Mouse (Mus musculus) adrenal gland, adult 18-20 months (tissue): ENCODE measurements at regions not wholly inside any gene's neighbourhood (a gene's known extent, or its start where the extent isn't known, plus 50 kb on each side); places are given as distances from the start of the nearest gene placed in this dataset.
A peak's percentile ranks its signal among the peaks of the same experiment; 100 is the strongest.

Source experiments
- DNase-seq, 2 experiments: peaks; one replicate each; pipeline ENCODE4 v3.0.0; 2021 to 2022; ENCODE audit warnings: low spot score in 2 of 2

DNA sequence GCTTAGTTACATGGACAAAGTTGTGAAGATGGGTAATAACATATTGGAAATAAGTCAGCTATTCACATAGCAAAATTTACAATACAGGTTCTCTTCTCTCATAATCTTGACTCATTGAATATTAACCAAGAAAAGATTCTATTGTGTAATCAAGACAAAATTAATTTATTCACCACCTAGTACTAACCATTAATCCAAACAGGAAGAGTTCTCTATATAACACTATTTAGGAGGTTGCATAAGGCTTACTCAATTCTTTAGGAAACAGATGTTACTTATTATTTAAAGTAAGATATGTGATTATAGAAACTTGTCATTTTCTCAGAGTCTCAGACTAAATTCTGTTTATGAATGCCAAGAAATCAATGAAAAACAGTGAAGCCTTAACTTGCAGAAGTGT lies 600.4 kb upstream of the Tusc1 start:
- no peak for DNase-seq

DNA sequence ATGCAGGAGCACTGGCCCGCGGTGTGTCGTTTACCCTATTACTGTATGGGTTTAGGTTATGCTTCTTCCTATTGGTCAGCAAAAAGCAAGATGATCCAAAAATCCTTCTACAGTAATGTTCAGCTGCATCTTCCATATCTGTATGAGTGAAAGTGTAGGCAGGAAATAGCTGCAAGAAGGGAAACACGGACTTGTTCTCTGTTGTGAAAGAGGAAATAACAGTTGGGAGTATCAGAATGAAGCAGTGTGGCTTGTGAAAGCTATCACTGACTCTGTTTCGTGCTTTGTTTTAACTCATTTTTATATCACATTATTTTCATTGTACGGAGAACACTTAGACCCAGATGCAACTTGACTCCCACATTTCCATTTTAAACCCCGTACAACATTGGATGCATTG lies 591.8 kb upstream of the Tusc1 start:
- no peak for DNase-seq

DNA sequence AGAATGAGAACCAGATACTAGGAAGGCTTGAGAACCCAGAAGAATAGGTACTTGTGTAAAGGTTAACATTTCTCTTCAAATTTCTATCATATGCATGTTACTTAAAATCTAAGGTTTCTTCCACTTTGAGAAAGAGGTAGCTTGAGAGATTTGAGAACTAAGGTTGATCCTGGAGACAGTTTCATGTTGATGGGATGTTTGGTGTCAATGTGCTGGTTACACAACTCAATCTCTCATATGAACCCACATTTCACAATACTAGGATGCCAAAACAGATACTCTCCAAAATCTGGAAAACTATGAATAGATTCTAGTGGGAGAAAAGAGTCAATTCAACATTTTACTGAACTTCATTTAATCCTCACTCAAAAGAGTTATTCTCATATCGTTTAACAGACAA lies 589.1 kb upstream of the Tusc1 start:
- no peak for DNase-seq

DNA sequence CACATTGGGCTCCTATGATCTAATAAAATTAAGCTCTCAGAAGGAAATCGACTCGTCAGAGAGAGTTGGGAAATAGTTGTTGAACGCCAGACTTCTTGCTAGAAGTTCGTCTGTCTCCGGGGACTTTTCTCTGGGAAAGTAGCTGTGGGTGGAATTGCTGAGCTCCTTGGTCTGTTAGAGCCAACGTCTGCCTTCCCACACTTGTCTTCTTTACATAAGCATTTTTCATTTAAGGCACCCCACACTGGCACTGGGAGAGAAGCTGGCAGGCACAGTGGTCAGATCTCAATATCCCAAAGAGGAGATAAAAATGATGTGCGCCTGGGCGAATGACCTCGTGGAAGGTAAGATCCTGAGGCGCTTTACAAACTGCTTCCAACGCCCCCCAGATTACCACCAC lies 551.3 kb upstream of the Tusc1 start:
- DNase-seq = no peak

DNA sequence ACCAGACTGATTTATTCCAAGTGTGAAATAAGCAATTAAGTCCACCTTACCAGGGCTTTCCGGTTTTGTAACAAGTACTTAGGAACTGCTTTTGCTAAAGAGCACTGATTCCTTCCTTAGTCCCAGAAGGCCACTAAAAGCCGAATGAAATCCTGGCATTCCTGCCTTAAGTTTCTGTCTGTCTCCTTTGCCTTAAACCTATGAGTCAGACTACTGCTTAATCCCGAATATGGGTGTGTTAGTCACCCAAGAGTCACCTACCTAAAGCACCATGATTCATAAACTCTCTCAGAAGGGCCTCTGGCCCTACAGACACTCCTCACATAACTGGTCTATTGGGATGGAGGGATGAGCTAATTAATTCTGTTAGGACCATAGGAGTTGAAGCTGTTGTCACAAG lies 546.0 kb upstream of the Tusc1 start:
- no peak for DNase-seq

DNA sequence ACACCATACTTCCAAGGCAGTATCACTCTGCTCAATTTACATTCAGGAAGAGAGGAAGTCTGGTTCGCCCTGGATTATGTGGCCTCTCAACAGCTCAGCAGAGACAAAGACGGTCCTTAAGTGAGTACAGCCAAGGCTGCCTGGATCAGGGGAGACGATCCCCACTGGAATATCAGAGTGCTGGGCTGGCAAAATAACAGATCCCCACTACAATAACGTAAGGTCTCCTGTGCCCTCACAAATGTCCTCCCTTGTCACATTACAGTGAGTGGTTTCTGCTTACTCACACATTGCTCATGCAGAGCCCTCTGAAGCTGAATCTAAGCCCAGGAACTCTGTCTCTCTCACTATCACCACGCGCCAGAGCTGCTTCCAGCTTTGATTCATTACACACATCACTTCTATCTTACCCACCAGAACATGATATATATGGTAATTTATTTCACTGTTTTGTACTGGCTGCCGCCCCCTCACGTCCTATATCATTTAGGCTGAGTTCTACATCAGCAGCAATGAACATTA lies 544.1 kb upstream of the Tusc1 start:
- DNase-seq = peak in 1 of 2 experiments; percentile 18

DNA sequence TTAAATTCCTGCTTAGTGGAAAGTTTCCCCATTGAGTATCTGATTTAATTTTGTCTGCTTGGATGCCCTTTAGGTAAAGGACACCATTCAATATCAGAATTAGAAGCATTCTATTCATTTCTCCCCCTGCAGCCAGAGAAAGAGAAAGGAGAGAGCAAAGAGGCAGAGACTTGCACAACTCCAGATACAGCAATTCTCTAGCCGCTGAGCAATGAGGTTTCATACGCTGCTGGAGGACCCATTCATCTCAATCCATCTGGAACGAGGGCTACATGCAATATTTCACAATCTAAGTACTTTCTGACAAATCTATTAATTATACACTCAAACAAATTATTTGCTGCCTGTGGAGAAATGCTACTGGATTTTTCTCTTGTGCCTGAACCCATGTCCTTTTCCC lies 538.0 kb upstream of the Tusc1 start:
- no peak for DNase-seq

DNA sequence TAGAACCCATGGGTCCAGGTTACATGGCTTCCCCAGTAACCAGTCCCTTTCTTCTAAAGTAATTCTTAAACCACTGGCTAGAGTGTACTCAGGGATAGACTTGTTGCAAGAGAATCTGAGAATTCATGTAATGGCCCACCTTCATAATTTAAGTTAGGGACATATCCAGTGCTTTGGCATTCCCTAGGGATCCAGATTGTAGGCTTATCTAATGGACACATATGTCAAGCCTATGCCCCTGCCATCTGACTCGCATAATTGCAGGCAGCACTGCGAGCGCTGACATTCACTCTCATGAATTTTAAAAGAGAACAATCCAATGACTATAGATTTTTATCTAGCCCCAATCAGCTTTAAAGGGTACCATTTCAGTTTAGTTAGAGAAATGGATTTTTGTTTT lies 518.1 kb upstream of the Tusc1 start:
- DNase-seq = no peak

DNA sequence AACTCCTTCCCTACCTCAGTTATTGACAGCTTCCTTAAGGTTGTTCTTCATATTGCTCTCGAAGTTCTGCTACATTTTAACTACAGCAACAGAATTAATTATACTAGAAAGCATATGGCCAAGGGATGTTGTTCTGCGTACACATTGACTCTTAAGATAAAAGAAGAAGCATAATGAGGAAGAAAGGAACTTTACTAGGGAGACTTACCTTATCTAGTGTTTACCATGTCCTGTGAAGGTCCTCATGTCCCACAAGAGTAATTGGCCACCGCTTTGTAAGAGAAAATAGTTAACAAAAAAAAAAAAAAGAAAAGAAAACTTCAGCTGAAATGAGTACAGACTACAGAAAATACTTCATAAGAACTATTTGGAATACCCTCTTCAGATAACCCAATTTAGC lies 513.9 kb upstream of the Tusc1 start:
- DNase-seq = no peak

DNA sequence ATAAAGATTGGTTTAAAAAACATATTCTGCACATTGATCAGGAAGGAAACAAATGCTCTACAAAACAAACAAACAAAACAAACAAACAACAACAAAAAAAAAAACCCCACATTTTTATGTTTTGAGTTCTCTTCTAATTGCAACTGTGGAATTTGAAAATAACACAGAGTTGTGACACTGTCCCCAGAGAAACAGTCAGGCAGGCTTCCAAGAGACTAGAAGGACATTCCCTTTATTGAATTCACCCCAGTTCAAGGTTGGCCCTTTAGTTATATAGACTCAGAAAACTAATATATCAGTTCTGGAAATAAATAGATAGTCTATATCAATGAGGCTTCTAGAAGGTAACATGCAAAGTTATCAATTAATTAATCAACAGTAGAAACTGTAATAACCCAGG lies 495.4 kb upstream of the Tusc1 start:
- peak in 1 of 2 experiments; percentile 17 for DNase-seq

DNA sequence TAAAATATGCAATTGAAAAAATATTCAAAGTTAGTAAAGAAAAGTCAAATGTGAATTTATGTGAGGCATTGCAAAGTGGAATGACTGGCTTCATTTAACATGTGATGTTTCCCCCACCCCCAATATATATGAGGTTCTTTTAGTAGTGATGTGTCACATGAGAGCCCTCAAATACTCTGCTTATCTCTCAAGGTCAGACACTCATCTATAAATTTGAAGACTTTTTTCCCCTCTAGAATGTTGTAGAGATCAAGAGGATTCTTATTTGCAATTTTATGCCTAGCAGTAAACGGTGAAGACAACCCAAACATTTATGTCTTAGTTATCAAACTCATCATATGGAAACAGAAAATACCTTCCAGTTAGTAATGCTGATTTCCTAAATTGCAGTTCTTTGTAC lies 457.8 kb upstream of the Tusc1 start:
- no peak for DNase-seq

DNA sequence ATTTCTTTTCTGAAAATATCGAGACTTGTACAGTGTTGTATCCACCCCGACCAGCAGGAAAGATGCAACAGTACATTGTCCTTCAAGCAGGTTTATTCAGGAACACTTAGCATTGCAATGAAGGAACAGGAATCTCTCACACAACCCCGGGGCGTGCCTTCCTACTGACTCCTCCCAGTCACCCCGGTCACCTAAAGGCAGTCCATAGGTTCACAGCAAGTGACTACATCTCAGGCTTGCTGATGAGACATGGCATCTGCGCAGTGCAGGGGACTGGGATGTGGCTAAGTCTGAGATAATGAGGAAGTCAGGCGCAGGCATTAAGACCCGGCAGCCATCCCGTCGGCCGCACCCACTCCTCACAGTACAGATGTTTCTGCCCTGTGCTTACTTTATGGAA lies 454.8 kb upstream of the Tusc1 start:
- no peak for DNase-seq

DNA sequence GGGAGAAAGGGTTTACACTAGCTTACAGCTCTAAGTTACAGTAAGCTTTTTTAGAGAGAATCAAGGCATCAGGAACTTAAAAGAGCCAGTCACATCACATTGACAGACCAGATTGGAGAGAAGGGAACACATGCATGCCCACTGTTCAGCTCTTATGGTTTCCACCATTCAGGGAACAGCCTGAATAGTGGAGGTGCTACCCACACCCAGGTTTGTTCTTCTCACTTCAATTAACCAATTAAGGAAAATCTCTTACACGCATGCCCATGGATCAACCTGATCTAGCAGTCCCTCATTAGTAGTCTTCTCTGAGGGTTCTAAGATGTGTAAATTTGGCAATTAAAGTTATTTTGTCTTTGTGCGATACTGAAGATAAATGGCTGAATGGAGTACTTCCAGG lies 419.2 kb upstream of the Tusc1 start:
- DNase-seq = no peak

DNA sequence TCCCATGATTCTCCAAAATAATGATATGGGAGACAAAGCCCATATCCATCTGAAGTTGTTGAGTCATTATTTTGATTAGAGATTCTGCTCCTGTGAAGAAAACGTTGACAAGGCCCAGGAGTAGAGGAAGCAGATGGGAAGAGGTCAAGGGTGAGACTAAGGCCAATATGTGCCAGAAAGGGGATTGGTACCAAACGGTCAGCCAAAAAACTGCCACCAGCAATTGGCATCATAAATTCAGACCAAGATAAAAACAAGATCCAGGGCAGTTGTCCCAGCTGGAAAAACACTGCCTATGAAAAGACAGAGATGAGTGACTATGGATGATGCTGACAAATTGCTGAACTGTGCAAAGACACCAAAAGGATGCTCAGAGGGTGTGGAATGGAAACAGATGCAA lies 411.0 kb upstream of the Tusc1 start:
- peak in 1 of 2 experiments; percentile 11 for DNase-seq

DNA sequence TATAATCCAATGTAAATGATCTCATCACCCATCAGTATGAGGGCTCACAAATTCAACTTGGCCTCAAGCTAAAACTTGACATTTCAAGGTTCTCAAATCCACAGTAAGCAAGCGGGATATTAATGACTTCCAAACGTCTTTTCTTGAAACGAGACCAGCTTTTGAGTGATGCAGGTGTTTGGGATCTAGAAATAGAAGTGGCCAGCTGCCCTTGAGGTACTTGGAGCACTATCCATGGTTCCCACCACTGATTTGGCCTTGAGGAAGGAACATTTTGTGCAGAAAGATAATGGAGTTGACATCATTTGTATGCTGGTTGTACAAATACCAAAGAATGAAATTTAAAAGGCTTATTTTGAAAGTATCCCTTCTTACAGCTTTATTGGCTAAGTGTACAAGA lies 378.4 kb upstream of the Tusc1 start:
- DNase-seq = no peak

DNA sequence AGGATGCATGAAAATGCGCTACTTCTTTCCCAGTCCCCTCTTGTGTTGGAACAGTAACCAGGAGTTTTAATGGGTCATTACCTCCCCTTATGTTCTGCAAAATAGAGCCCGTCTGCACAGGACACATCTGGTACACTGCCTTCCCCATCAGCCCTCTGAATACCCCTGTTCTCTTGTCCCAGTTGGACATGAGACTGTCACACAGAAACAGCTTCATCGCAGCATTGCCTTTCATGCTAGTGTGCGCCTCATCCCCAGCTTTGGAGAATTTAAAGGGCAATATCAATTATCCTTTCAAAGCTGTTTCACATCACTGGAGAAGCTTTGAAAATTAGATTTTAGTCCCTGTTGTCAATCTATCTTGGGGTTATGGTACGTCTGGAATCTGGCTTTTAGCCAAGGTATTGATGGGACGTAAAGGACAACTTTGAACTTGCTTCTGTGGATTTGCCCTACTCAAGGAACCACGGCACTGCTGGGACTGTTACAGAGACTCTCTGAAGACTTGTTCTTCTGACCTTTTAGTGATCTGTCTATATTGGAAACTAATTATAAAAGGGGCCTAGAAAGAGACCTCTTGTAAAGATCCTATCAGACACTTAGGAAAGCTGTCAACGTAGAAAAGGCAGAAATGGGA lies 341.2 kb upstream of the Tusc1 start:
- DNase-seq = no peak

DNA sequence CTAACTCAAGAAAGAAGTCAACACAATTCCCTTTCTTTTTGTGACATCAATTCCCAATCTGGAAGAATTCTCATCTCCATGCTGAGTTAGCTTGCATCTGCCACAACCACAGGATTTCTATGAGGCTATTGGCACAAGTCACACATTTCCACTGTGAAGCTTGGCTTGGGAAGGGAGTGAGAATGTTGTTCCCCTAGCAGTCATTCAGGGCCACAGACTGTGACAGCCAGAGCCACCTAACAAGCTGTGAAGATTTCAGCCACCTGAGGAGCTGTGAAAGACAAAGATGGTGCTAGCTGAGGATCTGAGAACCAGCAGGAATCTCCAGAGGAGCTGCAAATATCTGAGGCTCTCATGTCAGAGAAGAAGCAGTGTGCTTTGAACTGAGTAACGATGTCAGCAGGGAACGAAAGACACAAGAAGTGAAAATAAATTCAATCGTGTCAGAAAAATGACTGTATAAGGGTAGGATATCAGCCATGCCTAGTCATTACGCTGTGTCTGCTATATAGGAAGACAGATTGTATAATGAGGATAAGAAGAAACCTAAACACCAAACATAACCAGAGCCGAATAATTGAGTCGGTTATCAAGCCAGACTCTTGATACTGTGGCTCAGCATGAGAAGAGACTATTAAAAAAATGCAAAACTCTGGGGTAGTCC lies 340.6 kb upstream of the Tusc1 start:
- DNase-seq = no peak

DNA sequence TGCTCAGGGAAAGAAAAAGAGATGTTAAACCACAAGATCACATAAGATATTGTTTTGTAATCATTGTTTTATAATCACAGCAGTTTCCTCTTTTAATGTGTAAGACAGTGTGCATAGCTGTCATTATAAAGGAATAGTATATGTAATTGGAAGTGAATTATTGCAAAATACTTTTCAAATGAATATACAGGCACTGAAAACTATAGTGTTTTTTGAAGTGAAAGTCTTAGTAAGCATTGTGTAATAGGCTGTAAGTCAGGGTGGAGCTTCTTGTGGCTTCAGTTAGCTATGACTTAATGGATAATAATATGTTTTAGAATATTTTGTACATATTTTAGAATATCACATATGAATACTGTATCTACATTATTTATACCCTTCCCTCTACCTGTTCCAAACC lies 333.7 kb upstream of the Tusc1 start:
- DNase-seq = no peak

DNA sequence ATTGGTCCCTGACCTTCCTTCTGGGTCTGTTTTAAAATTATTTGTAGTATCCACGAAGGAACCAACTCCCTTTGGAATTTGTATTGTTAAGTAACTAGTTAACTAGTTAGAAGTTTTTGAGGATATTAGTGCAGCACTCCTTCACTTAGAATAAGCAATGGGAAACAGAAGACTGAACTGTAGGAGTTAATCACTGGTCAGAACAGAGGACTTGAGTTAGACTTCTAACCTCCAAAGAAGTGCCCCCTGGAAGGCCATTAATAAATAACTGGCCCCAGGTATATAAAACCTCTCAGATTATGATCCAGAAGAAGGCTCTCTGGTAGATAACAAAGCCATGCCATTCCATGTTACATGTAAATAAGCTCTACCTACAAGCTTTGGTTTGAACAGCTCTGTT lies 329.0 kb upstream of the Tusc1 start:
- DNase-seq = no peak

DNA sequence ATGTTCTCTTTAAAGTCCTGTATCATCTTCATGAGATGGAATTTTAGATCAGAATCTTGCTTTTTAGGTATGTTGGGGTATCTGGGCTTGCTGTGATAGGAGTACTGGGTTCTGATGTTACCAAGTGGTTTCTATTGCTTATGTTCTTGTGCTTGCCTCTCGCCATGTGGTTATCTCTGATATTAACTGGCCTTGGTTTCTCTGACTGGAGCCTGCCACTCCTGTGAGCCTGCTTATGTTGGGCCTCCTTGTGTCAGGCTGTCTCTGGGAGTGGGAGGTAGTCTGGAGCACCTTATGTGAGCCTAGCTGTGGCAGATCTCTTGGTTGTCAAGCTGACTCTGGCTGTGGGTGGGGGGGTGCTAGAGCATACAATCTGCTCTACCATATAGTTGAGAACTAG lies 302.9 kb upstream of the Tusc1 start:
- no peak for DNase-seq

DNA sequence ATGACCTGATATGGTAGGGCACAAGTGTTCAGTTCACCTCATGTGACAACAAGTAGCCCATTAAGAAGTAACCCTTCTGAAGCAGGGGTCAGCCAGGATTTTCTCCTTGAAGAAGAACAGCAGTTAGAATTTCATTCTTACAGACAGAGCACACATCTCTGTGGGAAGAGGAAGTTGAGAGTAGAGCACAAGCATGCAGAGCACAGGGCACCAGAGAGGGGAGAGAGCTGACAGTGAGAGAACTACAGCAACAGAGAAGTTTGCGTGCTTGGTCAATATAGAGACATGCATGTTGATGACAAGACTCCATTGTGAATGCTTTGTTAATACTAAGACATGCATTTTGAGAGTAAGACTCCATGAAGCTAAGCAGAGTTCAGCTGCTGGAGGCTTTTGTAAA lies 263.2 kb upstream of the Tusc1 start:
- DNase-seq = no peak

DNA sequence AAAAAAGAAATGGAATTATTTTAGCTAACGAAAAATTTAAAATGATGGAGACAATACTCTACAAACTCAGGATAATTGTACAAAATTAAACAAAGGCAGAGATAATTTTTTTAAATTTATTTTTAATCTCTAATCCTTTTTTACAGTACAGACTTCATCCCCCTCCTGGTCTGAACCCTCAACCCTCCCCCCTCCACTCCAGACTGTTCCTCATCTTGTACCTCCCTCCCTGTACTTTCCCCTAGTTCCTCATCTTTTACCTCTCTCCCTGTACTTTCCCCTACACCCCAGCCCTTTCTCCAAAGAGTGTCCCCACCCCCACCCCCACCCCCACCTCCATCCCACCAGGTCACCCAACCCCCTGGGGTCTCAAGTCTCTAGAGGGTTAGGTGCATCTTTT lies 249.0 kb upstream of the Tusc1 start:
- DNase-seq = no peak

DNA sequence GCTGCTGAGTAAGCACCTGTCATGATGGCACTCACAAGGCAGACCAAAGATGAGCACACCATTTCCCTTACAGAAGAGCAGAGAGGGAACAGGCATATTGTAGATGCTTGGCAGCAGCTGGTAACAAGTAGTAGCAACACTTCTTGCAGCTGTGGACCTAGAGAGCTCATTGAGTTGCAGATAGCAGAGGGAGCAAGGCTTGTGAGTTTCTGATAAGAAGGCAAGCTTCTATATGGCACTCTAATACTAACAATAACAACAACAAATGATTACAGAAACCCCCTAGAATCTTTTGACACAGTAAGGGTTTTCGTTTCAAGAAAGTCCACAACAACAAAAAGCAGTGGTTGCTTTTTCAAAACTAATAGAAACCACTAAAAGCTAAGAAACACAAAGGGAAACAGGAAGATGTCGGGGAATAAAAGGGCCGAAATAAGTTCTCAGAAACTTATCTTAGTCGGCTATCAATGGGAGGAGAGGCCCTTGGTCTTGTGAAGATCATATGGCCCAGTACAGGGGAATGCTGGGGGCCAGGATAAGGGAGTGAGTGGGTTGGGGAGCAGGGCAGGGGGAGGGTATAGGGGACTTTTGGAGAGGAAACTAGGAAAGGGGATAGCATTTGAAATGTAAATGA lies 248.5 kb upstream of the Tusc1 start:
- no peak for DNase-seq
